Mouse (Mus musculus) heart, embryonic 12.5 days (tissue): ENCODE results near the gene Eef2. TPM values are rescaled to one million over a fixed set of nuclear protein-coding genes. Genes with fewer than 3 reads are reported as not detected.
"Not testable (repeated sequence)": the region's sequence is repeated elsewhere in the genome, so short reads cannot be mapped to it uniquely, and the experiment has no call there.

Source experiments
- ATAC-seq: fragments of 200-750 bp; cut with Nextera tagmentation; 2 replicates; pipeline ENCODE4 v1.8.0; 2017; ENCODE audit warnings: moderate TSS enrichment, moderate library complexity; ENCODE audit not compliant: insufficient number of reproducible peaks, low FRiP score
- H3K27ac ChIP-seq: fragments of 300-500 bp; sonication (generic); 2 replicates; pipeline ENCODE4 v1.5.1; 2016; ENCODE audit warnings: mild to moderate bottlenecking, moderate library complexity; ENCODE audit not compliant: poor library complexity, severe bottlenecking
- H3K27me3 ChIP-seq: fragments of 300-500 bp; sonication (generic); replicated peaks from 2 replicates; pipeline ENCODE4 v1.6.1; 2016; ENCODE audit warnings: mild to moderate bottlenecking, moderate library complexity
- H3K36me3 ChIP-seq: fragments of 300-500 bp; sonication (generic); 2 replicates; pipeline ENCODE4 v1.6.1; 2016; ENCODE audit warnings: mild to moderate bottlenecking, moderate library complexity
- H3K4me1 ChIP-seq: fragments of 300-500 bp; sonication (generic); replicated peaks from 2 replicates; pipeline ENCODE4 v1.6.1; 2016; ENCODE audit warnings: mild to moderate bottlenecking
- H3K4me2 ChIP-seq: fragments of 300-500 bp; sonication (generic); 2 replicates; pipeline ENCODE4 v1.6.1; 2016; ENCODE audit warnings: mild to moderate bottlenecking, moderate library complexity
- H3K4me3 ChIP-seq: fragments of 300-500 bp; sonication (generic); 2 replicates; pipeline ENCODE4 v1.5.1; 2016; ENCODE audit warnings: mild to moderate bottlenecking
- H3K9ac ChIP-seq: fragments of 300-500 bp; sonication (generic); 2 replicates; pipeline ENCODE4 v1.6.1; 2016; ENCODE audit warnings: mild to moderate bottlenecking, moderate library complexity
- H3K9me3 ChIP-seq: fragments of 300-500 bp; sonication (generic); replicated peaks from 2 replicates; pipeline ENCODE4 v1.6.1; 2016; ENCODE audit warnings: mild to moderate bottlenecking, moderate library complexity
- WGBS: fragments of 180-500 bp; shearing (Covaris S2); methylation state at CpG from one replicate; pipeline ENCODE4 v1.1.7; 2016; 5-methylcytosine and 5-hydroxymethylcytosine counted together
- polyA plus RNA-seq: library from polyadenylated mRNA; unstranded; fragments of >200 nt; fragmentation: Nextera tagmentation; extraction: Ambion mirVana; gene quantifications from 2 replicates; pipeline ENCODE4 v1.2.1, GENCODE M21; 2016

The Eef2 gene
- polyA plus RNA-seq, 1 experiment from 2014 or later: 408 TPM

DNA sequence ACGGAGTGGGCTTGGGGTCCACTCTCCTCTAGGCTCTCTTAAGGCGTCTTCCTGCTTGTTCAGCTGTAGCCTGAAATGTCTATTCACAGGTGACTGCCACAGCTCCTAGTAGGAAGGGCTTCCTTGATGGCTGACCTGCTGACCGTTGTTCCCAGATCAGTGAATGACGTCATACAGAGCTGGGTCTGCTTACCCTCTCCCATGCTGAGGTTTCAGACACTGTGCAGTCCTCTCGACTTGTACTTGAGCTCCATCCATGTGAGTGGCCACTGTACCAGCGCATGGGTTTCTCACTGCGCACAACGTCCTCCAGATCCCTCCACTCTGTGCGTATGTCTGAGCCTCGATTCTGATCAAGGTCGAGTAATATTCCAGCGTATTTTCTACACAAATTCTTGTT is 23.8 kb upstream of the Eef2 start:
- Histone ChIP-seq H3K4me3 (no peak overlapping the region), H3K4me2 (no peak overlapping the region), H3K27ac (peak overlapping the region; percentile 81), H3K36me3 (peaks cover 86% of the 10 kb centered on the region), H3K9me3 (no peaks in the 10 kb centered on the region), H3K27me3 (no peaks in the 10 kb centered on the region), H3K9ac (peak overlapping the region; percentile 54; the same call in 1 of the 2 replicates), H3K4me1 (peaks cover 29% of the 10 kb centered on the region)
- ATAC-seq: peak; percentile 26
- 56% methylated on average over 12 of the region's 12 CpGs for WGBS

DNA sequence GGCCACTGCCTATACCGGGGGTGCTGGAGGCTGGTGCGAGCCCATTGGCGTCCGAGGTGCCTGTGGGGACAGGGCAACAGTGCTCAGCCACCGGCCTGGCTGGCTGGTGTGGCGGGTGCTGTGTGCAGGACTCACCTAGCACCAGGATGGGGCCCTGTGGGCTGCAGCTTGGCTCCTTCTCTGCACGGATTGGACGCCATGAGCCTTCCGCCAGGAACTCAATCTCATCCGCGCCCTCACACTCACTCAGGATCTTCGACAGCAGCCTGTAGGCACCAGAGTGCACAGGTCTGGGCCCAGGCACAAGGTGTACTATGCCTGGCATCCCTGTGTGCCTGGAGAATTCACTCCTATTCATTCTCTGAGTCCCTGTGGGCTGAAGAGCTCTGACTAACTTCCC is 22.1 kb upstream of the Eef2 start:
- H3K4me1 ChIP-seq: peaks cover 29% of the 10 kb centered on the region
- H3K4me3 ChIP-seq: no peak overlapping the region
- no peaks in the 10 kb centered on the region for H3K27me3 ChIP-seq
- no peaks in the 10 kb centered on the region for H3K9me3 ChIP-seq
- H3K9ac ChIP-seq: no peak overlapping the region
- WGBS: 84% methylated on average over 12 of the region's 12 CpGs
- H3K36me3 ChIP-seq: peaks cover 83% of the 10 kb centered on the region
- ATAC-seq: no peak
- no peak overlapping the region for H3K27ac ChIP-seq
- no peak overlapping the region for H3K4me2 ChIP-seq

GRCm38 (mm10) chr10:81154736-81155135 is 21.7 kb upstream of the Eef2 start:
- Histone ChIP-seq H3K4me1 (peaks cover 27% of the 10 kb centered on the region), H3K27me3 (no peaks in the 10 kb centered on the region), H3K9me3 (no peaks in the 10 kb centered on the region), H3K36me3 (peaks cover 80% of the 10 kb centered on the region), H3K27ac (peak overlapping the region; percentile 6; the same call in 1 of the 2 replicates), H3K4me2 (no peak overlapping the region), H3K9ac (0 out of 2 replicates have a peak overlapping the region, but pooled peaks have one; percentile 14), H3K4me3 (no peak overlapping the region)
- WGBS: 82% methylated on average over 6 of the region's 6 CpGs
- ATAC-seq: no peak

GRCm38 (mm10) chr10:81161602-81162317 is 14.7 kb upstream of the Eef2 start:
- no peaks in the 10 kb centered on the region for H3K27me3 ChIP-seq
- no peaks in the 10 kb centered on the region for H3K9me3 ChIP-seq
- ATAC-seq: no peak
- 87% methylated on average over 8 of the region's 8 CpGs for WGBS
- H3K36me3 ChIP-seq: peaks cover 72% of the 10 kb centered on the region
- peaks cover 14% of the 10 kb centered on the region for H3K4me1 ChIP-seq
- no peak overlapping the region for H3K9ac ChIP-seq
- H3K27ac ChIP-seq: no peak overlapping the region
- no peak overlapping the region for H3K4me3 ChIP-seq
- H3K4me2 ChIP-seq: no peak overlapping the region

DNA sequence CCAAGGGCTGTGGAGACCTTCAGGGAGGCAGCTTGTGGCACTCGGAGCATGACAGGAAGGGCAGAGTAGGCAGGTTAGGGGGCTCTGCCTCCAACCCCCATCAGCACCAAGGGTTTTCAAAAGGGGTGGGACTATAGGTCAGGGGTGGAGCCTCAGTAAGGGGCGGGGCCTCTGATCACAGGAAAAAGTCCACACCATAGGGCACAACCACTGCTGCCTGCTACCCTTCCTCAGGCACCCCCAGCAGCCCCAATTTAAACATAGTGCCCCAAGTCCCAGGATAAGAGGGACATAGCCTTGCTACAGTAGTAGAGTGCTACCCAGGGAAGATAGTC is 14.1 kb upstream of the Eef2 start:
- no peak for ATAC-seq
- Histone ChIP-seq H3K27me3 (no peaks in the 10 kb centered on the region), H3K4me3 (no peak overlapping the region), H3K4me2 (no peak overlapping the region), H3K36me3 (peaks cover 67% of the 10 kb centered on the region), H3K9ac (no peak overlapping the region), H3K4me1 (peaks cover 18% of the 10 kb centered on the region), H3K9me3 (no peaks in the 10 kb centered on the region), H3K27ac (no peak overlapping the region)
- WGBS: 65% methylated on average over 2 of the region's 2 CpGs

DNA sequence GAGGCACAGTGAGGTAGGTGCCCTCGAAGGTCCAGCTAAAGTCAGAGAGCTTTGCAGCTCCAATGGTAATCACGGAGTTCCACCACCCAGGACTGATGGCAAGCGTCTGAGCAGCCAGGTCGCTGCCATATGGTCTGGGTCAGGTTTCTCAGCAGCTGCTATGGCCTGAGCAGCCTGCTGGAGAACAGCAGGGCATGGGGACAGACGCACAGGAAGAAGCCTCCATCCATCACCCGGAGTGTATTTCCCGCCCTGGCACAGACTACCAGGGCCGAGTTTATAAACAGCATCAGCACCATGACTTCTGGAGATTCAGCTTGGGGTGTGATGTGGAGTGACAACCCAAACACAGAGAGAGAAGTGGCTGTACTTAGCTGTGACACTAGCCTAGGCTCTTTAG is 11.3 kb upstream of the Eef2 start:
- Histone ChIP-seq H3K4me1 (peaks cover 24% of the 10 kb centered on the region), H3K4me2 (no peak overlapping the region), H3K27me3 (no peaks in the 10 kb centered on the region), H3K27ac (no peak overlapping the region), H3K9me3 (no peaks in the 10 kb centered on the region), H3K9ac (no peak overlapping the region), H3K4me3 (no peak overlapping the region), H3K36me3 (peaks cover 45% of the 10 kb centered on the region)
- no peak for ATAC-seq
- 82% methylated on average over 8 of the region's 8 CpGs for WGBS

- under 1% methylated on average over 54 of the region's 64 CpGs for WGBS
- Histone ChIP-seq H3K9me3 (no peaks in the 10 kb centered on the region), H3K4me2 (peak within 1 kb of the TSS; percentile 90), H3K9ac (peak within 1 kb of the TSS; percentile 92), H3K36me3 (peaks cover 22% of the 10 kb centered on the region), H3K27ac (peak within 1 kb of the TSS; percentile 69), H3K27me3 (no peaks in the 10 kb centered on the region), H3K4me3 (peak within 1 kb of the TSS; percentile 89), H3K4me1 (peaks cover 18% of the 10 kb centered on the region)
- peak; percentile 94 for ATAC-seq
These were observed 9.0 kb upstream of the Eef2 start, which contains the start of gene Pias4 for GRCm38 (mm10) chr10:81167200-81168086. Pias4 (minus strand) TSS chr10:81167923.

- peaks cover 18% of the 10 kb centered on the region for H3K36me3 ChIP-seq
- H3K4me2 ChIP-seq: peak overlapping the region; percentile 90
- H3K27ac ChIP-seq: peak overlapping the region; percentile 69
- peak overlapping the region; percentile 71 for H3K9ac ChIP-seq
- peak overlapping the region; percentile 89 for H3K4me3 ChIP-seq
- no peaks in the 10 kb centered on the region for H3K27me3 ChIP-seq
- WGBS: 7% methylated on average over 5 of the region's 5 CpGs
- H3K4me1 ChIP-seq: peaks cover 15% of the 10 kb centered on the region
- no peaks in the 10 kb centered on the region for H3K9me3 ChIP-seq
- peak; percentile 64 for ATAC-seq
These were observed 8.4 kb upstream of the Eef2 start for GRCm38 (mm10) chr10:81168087-81168431.

GRCm38 (mm10) chr10:81168521-81169244 is 7.7 kb upstream of the Eef2 start:
- peaks cover 20% of the 10 kb centered on the region for H3K4me1 ChIP-seq
- no peaks in the 10 kb centered on the region for H3K9me3 ChIP-seq
- H3K27ac ChIP-seq: peak overlapping the region; percentile 69
- H3K4me3 ChIP-seq: peak overlapping the region; percentile 89
- ATAC-seq: peak; percentile 50; the same call in 1 of the 2 replicates
- H3K36me3 ChIP-seq: peaks cover 12% of the 10 kb centered on the region
- no peaks in the 10 kb centered on the region for H3K27me3 ChIP-seq
- peak overlapping the region; percentile 71 for H3K9ac ChIP-seq
- WGBS: 4% methylated on average over 29 of the region's 29 CpGs
- peak overlapping the region; percentile 90 for H3K4me2 ChIP-seq

DNA sequence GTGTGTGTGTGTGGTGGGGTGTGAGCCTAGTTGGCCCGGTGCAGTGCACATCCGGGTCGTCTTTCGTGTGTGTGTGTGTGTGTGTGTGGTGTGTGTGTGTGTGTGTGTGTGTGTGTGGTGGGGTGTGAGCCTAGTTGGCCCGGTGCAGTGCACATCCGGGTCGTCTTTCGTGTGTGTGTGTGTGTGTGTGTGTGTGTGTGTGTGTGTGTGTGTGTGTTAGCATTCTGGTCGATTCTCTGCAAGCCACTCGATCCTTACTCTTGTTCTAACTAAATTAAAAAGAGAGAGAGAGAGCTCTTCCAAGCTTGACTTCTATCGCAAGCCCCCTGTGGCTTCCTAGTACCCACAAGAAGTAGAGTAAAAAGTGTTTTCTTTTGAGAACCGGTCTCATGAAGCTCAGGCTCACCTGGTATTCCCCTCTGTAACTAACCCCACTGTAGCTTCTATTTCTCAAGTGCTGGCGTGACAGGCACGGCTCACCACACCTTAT is 7.0 kb upstream of the Eef2 start:
- H3K27ac ChIP-seq, ATAC-seq, H3K9me3 ChIP-seq, H3K4me3 ChIP-seq, H3K9ac ChIP-seq, H3K27me3 ChIP-seq, H3K36me3 ChIP-seq: not testable (repeated sequence)
- WGBS: 54% methylated on average over 7 of the region's 14 CpGs
- H3K4me1 ChIP-seq: peaks cover 23% of the 10 kb centered on the region
- H3K4me2 ChIP-seq: peak overlapping the region; percentile 90
